Mouse (Mus musculus) frontal cortex, postnatal 10 days (tissue): ENCODE results near the gene Pif1.

Experiments
- DNase-seq, 2 experiments: peaks; one replicate each; pipeline ENCODE4 v3.0.0; 2022; ENCODE audit warnings: low spot score in 2 of 2, mixed read lengths in 1 of 2

The Pif1 gene

GRCm38 (mm10) chr9:65635766-65636165 lies 48.8 kb downstream of the Pif1 start:
- DNase-seq, result no peak

GRCm38 (mm10) chr9:65636926-65637325 lies 50.0 kb downstream of the Pif1 start:
- DNase-seq, result no peak

- DNase-seq, result no peak
These were observed 52.1 kb downstream of the Pif1 start for GRCm38 (mm10) chr9:65639065-65639464.

- DNase-seq, result no peak
These were observed 54.0 kb downstream of the Pif1 start for GRCm38 (mm10) chr9:65640838-65641410.

DNA sequence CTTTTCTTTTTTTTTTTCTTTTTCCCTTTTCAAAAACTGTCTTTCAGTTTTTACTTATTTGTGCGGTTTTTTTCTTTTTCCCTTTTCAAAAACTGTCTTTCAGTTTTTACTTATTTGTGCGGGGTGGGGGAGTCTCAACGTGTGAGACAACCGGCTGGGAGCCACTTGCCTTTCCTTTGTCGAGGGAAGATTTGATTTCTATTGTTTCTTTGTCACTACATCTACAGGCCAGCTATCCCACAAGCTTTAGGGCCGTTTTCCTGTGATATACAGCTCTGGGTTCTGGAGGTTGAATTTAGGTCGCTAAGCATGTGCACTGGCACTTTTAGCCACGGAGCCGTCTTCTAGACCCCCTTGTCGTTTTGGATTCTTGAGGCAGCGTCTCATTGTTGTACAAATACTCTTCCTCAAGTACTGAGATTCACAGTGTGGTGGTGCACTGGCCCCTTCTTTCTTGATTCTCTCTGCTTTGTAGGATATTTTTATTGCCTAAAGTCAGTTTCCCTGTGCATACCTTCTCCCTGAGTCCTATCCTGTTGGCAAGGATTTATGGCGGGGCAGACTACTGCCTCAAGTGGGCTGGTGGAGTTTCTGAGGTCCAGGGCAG lies 54.6 kb downstream of the Pif1 start:
- DNase-seq, result no peak

DNA sequence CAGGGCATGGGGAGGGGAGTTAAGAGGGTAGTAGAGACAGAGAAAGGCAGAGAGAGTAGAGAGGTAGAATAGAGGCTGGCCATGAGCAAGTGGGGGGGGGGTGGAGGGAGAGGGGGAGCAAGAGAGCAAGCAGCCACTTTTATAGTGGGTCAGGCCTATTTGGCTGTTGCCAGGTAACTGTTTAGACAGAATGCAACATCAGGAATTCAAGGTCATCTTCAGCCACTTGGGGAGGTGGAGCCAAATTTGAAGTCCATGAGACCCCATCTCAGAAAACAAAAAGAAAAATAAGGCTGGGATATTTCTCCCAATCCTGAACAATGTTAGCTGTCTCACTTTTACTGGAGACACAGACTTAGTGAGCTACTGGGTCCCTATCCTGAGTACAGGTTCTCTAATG lies 55.6 kb downstream of the Pif1 start:
- DNase-seq, result no peak

DNA sequence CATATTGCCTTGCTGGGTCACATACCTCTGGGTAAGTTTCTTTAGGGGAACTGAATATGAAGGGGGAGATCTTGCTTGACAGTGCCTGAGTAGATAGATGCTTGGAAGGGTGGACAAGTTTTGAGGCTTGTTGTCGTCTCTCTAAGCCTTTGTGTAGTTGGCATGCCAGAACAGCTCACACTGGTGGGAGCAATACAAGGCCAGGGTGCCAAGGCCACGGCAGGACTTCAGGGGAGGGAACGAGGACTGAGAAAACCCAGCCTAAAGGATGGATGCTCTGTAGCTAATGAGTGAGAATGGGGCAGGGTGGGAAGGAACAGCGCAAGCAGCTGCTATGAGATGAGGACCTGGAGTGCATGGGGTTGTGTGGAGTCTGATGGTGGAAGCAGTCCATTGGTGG lies 58.0 kb downstream of the Pif1 start:
- no peak for DNase-seq
